14 mouse cellular contexts compared by ENCODE assay signal in genomic region chr1:191557109-191557508, GRCm38 (mm10). TPM values are rescaled to one million over a fixed set of nuclear protein-coding genes. Genes with fewer than 3 reads are reported as not detected.
DNase-seq lines count a peak whose midpoint lies in the region; ATAC-seq lines count a peak whose summit lies in the region.
"Had no signal": no experiment of that assay in that cellular context is flagged by ENCODE, and none has a peak within 500 bp of the region (broad histone marks: within the 10 kb centered on the region; RNA-seq: fewer than 3 reads in every experiment).

No protein-coding gene starts in this region.

- no peak overlapping the region for H3K9ac ChIP-seq in kidney, embryonic 14.5 days (ENCODE audit: low read depth, low read length)
- H3K9ac ChIP-seq: forebrain, postnatal 0 days; heart, embryonic 15.5 days; intestine, embryonic 15.5 days had no signal

- H3K27me3 ChIP-seq in kidney, embryonic 14.5 days (ENCODE audit: control insufficient read depth, insufficient read depth, low read length) = no peaks in the 10 kb centered on the region
- H3K27me3 ChIP-seq: heart, embryonic 15.5 days; intestine, embryonic 15.5 days had no signal

- H3K4me2 ChIP-seq in kidney, embryonic 14.5 days (replicated peaks; ENCODE audit: low read depth, low read length) = no peak overlapping the region
- H3K4me2 ChIP-seq: heart, embryonic 15.5 days; intestine, embryonic 15.5 days had no signal

- no peak for ATAC-seq in kidney, embryonic 14.5 days (ENCODE audit: low FRiP score, low TSS enrichment)
- ATAC-seq: forebrain, postnatal 0 days; intestine, embryonic 15.5 days; midbrain, embryonic 16.5 days had no signal

- H3K79me2 ChIP-seq in macrophage (ENCODE audit: inconsistent target) = no peaks in the 10 kb centered on the region

- peaks cover 81% of the 10 kb centered on the region for H3K36me3 ChIP-seq in kidney, embryonic 14.5 days (ENCODE audit: control insufficient read depth, insufficient read depth, low read length)
- no peaks in the 10 kb centered on the region for H3K36me3 ChIP-seq in macrophage (ENCODE audit: inconsistent target)

- H3K4me3 ChIP-seq in kidney, embryonic 14.5 days (ENCODE audit: low read length) = no peak overlapping the region
- no peak overlapping the region for H3K4me3 ChIP-seq in macrophage (ENCODE audit: inconsistent target)
- H3K4me3 ChIP-seq: heart, embryonic 15.5 days; intestine, embryonic 15.5 days had no signal

- H3K27ac ChIP-seq in kidney, embryonic 14.5 days (ENCODE audit: low read depth, low read length) = no peak overlapping the region
- peak overlapping the region; percentile 74 for H3K27ac ChIP-seq in macrophage
- H3K27ac ChIP-seq: heart, embryonic 15.5 days; intestine, embryonic 15.5 days had no signal

- 81% methylated on average over 8 of the region's 8 CpGs for WGBS in kidney, embryonic 14.5 days
- WGBS in macrophage (ENCODE audit: missing documents) = 49% methylated on average over 8 of the region's 8 CpGs

- no peaks in the 10 kb centered on the region for H3K9me3 ChIP-seq in kidney, embryonic 14.5 days (ENCODE audit: control insufficient read depth, low read length)
- H3K9me3 ChIP-seq: G1E; heart, embryonic 15.5 days; intestine, embryonic 15.5 days had no signal

- DNase-seq in kidney, postnatal 10 days = peak; percentile 40
- peak; percentile 45 for DNase-seq in MN1 (ENCODE audit: low spot score)
- peak; percentile 15 for DNase-seq in adrenal gland, postnatal 25 days
- DNase-seq in layer of hippocampus, postnatal 36 days = no peak
- no peak for DNase-seq in layer of hippocampus, postnatal 25 days (ENCODE audit: extremely low spot score in 1 of 2, low spot score in 1 of 2)
- DNase-seq: cerebellum, postnatal 25 days; forebrain, postnatal 0 days; thymus, adult 18-20 months had no signal

- no peaks in the 10 kb centered on the region for H3K4me1 ChIP-seq in kidney, embryonic 14.5 days (ENCODE audit: control insufficient read depth, insufficient read depth, low read length)
- H3K4me1 ChIP-seq: intestine, embryonic 15.5 days had no signal

RNA-seq across cellular contexts. Expression of gene Dtl, which starts 18.2 kb away (rescaled TPM):
- polyA plus RNA-seq in kidney, embryonic 14.5 days (2014; fragmentation: Nextera tagmentation; extraction: Ambion mirVana) = 45.8 and 81.3 TPM in 2 replicates
- 4.6 and 5.3 TPM in 2 replicates for total RNA-seq in adrenal gland, postnatal 25 days (2021)
- total RNA-seq in macrophage (2018; cell fraction: chromatin; rRNA removed) = 10 to 100 TPM in 3 of 26 experiments, 1 to 10 TPM in 21, under 1 TPM in 2; 0.74 to 19.3 (median 3.8) TPM
- 1 to 10 TPM in 23 of 26 experiments, under 1 TPM in 3; 0.62 to 3.3 (median 1.6) TPM for total RNA-seq in macrophage (2018; cell fraction: cytosol; rRNA removed)
- 10 to 100 TPM in 2 of 26 experiments, 1 to 10 TPM in 22, under 1 TPM in 2; 0.83 to 52.3 (median 2.1) TPM for total RNA-seq in macrophage (2018; cell fraction: nucleus; rRNA removed)
- polyA plus RNA-seq in macrophage (2018) = 0.82 to 15.2 TPM (median 2.0 TPM) in 3 replicates
- total RNA-seq in layer of hippocampus, postnatal 36 days (2021) = under 1 TPM; 0.73 to 0.80 TPM
- 1 to 10 TPM; 1.2 TPM for total RNA-seq in layer of hippocampus, postnatal 25 days (2021)

RNA-seq across cellular contexts. Expression of gene Ints7, which starts 18.3 kb away (rescaled TPM):
- polyA plus RNA-seq in kidney, embryonic 14.5 days (2014; fragmentation: Nextera tagmentation; extraction: Ambion mirVana) = 38.9 and 77.9 TPM in 2 replicates
- total RNA-seq in adrenal gland, postnatal 25 days (2021) = 28.3 and 43.2 TPM in 2 replicates
- total RNA-seq in macrophage (2018; cell fraction: chromatin; rRNA removed) = 100 to 1,000 TPM in 6 of 26 experiments, 10 to 100 TPM in 20; 33.8 to 113 (median 87.7) TPM
- 10 to 100 TPM in 21 of 26 experiments, 1 to 10 TPM in 5; 7.2 to 16.8 (median 12.6) TPM for total RNA-seq in macrophage (2018; cell fraction: cytosol; rRNA removed)
- total RNA-seq in macrophage (2018; cell fraction: nucleus; rRNA removed) = 10 to 100 TPM; 21.0 to 79.3 (median 48.6) TPM
- polyA plus RNA-seq in macrophage (2018) = 8.0 to 16.2 TPM (median 13.5 TPM) in 3 replicates
- 10 to 100 TPM; 23.9 to 25.0 TPM for total RNA-seq in layer of hippocampus, postnatal 36 days (2021)
- 10 to 100 TPM; 24.0 to 25.4 TPM for total RNA-seq in layer of hippocampus, postnatal 25 days (2021)

Comparison
In these comparisons a context has a peak if more than half of its experiments do, and no peak if none do; other contexts are left out.
1. DNase-seq: peak in kidney, postnatal 10 days (single experiment), MN1 (single experiment) and adrenal gland, postnatal 25 days (single experiment); none in layer of hippocampus, postnatal 36 days (0 of 2) and layer of hippocampus, postnatal 25 days (0 of 2).